Mouse (Mus musculus) olfactory bulb, adult 2 months (tissue): ENCODE data around the gene Thrap3.

ENCODE experiments used
- CTCF ChIP-seq: fragments of 200-500 bp; IDR thresholded peaks from 2 replicates; pipeline ENCODE4 v1.5.1; 2012; ENCODE audit warnings: low read depth, mild to moderate bottlenecking, low read length, moderate library complexity; ENCODE audit not compliant: insufficient read depth
- POLR2A ChIP-seq: fragments of 200-500 bp; IDR thresholded peaks from 2 replicates; pipeline ENCODE4 v1.6.1; 2012; ENCODE audit warnings: mild to moderate bottlenecking, low read depth, low read length, moderate library complexity; ENCODE audit not compliant: insufficient read depth

DNA sequence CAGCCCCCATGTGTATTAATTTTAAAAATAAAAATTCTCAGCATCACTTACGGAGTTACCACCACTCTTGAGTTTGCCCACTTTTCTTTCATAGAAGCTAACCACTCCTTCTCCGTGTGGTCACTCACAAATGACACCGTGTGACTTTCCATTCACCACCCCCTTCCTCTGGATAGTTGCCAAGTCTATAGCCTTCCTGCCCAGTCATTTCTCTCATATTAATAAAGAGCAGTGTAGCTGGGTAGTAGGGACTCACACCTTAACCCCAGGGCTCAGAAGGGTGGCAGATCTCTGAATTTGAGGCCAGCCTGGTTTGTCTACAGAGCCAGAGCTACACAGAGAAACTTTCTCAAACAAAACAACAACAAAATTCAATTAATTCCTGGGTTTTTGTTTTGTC, 5.1 kb downstream of the Thrap3 start:
- TF ChIP-seq POLR2A (no peak), CTCF (no peak)
